Mouse (Mus musculus) c-Kit-positive CD71-positive TER-119-negative erythroid progenitor cells, embryonic 14.5 days (primary cell): ENCODE data around the gene Sae1.

Experiments
- DNase-seq: peaks from one replicate; pipeline ENCODE4 v3.0.0-alpha.2; 2013; ENCODE audit warnings: low read depth

The Sae1 gene

GRCm38 (mm10) chr7:16364319-16364718 is 23.3 kb downstream of the Sae1 start:
- DNase-seq: no peak

GRCm38 (mm10) chr7:16357602-16358001 is 30.0 kb downstream of the Sae1 start:
- DNase-seq: no peak

- no peak for DNase-seq
These were observed 31.6 kb downstream of the Sae1 start for GRCm38 (mm10) chr7:16355854-16356594.

- no peak for DNase-seq
These were observed 37.6 kb downstream of the Sae1 start for GRCm38 (mm10) chr7:16349999-16350398.

- DNase-seq: no peak
These were observed 42.3 kb downstream of the Sae1 start for GRCm38 (mm10) chr7:16345297-16345696.

GRCm38 (mm10) chr7:16344598-16344997 is 43.0 kb downstream of the Sae1 start:
- DNase-seq: no peak

- no peak for DNase-seq
These were observed 49.9 kb downstream of the Sae1 start for GRCm38 (mm10) chr7:16337733-16338132.

- DNase-seq: no peak
These were observed 58.5 kb downstream of the Sae1 start for GRCm38 (mm10) chr7:16329146-16329545.

GRCm38 (mm10) chr7:16326607-16326971 is 61.0 kb downstream of the Sae1 start:
- no peak for DNase-seq

- peak; percentile 76 for DNase-seq
These were observed 61.5 kb downstream of the Sae1 start for GRCm38 (mm10) chr7:16325920-16326606.

- DNase-seq: no peak
These were observed 62.9 kb downstream of the Sae1 start for GRCm38 (mm10) chr7:16324661-16325060.

- DNase-seq: no peak
These were observed 67.1 kb downstream of the Sae1 start for GRCm38 (mm10) chr7:16320479-16320878.

GRCm38 (mm10) chr7:16319216-16319615 is 68.4 kb downstream of the Sae1 start:
- DNase-seq: no peak

- DNase-seq: no peak
These were observed 70.5 kb downstream of the Sae1 start for GRCm38 (mm10) chr7:16317094-16317493.

GRCm38 (mm10) chr7:16315222-16315759 is 72.3 kb downstream of the Sae1 start:
- DNase-seq: no peak

- DNase-seq: no peak
These were observed 73.3 kb downstream of the Sae1 start for GRCm38 (mm10) chr7:16314221-16314775.

GRCm38 (mm10) chr7:16313481-16314220 is 74.0 kb downstream of the Sae1 start:
- DNase-seq: peak; percentile 63

GRCm38 (mm10) chr7:16312672-16313311 is 74.8 kb downstream of the Sae1 start:
- peak; percentile 51 for DNase-seq

- DNase-seq: no peak
These were observed 75.5 kb downstream of the Sae1 start for GRCm38 (mm10) chr7:16312011-16312671.

- DNase-seq: peak; percentile 40
These were observed 76.1 kb downstream of the Sae1 start for GRCm38 (mm10) chr7:16311453-16312004.
